Mouse (Mus musculus) cerebellum, adult 2 months (tissue): ENCODE results near the gene Ufsp2. TPM values are rescaled to one million over a fixed set of nuclear protein-coding genes. Genes with fewer than 3 reads are reported as not detected.

Experiments
- DNase-seq, 2 experiments: peaks; one replicate each; pipeline ENCODE4 v3.0.0; 2021
- H3K27ac ChIP-seq: fragments of 200-500 bp; 2 replicates; pipeline ENCODE4 v1.5.1; 2012; ENCODE audit warnings: low read length, control low read depth, inconsistent platforms; ENCODE audit not compliant: insufficient read depth
- H3K27me3 ChIP-seq: fragments of 200-500 bp; 2 replicates; pipeline ENCODE4 v1.6.1; 2012; ENCODE audit warnings: inconsistent platforms, mild to moderate bottlenecking, low read length, moderate library complexity; ENCODE audit not compliant: control insufficient read depth, insufficient read depth
- H3K4me1 ChIP-seq: fragments of 200-500 bp; 2 replicates; pipeline ENCODE4 v1.6.1; 2011; ENCODE audit warnings: low read length; ENCODE audit not compliant: control insufficient read depth, insufficient read depth
- H3K4me3 ChIP-seq: fragments of 200-500 bp; replicated peaks from 2 replicates; pipeline ENCODE3; 2011; ENCODE audit warnings: mild to moderate bottlenecking, low read depth, low read length, control low read depth; ENCODE audit not compliant: insufficient read depth
- CTCF ChIP-seq: fragments of 200-500 bp; IDR thresholded peaks from 2 replicates; pipeline ENCODE4 v1.5.1; 2011; ENCODE audit warnings: low read depth, mild to moderate bottlenecking, control low read depth, low read length, moderate library complexity, borderline replicate concordance; ENCODE audit not compliant: insufficient read depth
- POLR2A ChIP-seq: fragments of 200-500 bp; IDR thresholded peaks from 2 replicates; pipeline ENCODE4 v1.6.1; 2011; ENCODE audit warnings: low read length, control low read depth, borderline replicate concordance; ENCODE audit not compliant: insufficient read depth
- WGBS: fragments of 180-500 bp; shearing (Covaris S2); methylation state at CpG from one replicate; pipeline ENCODE4 v1.1.7; 2018; 5-methylcytosine and 5-hydroxymethylcytosine counted together
- polyA plus RNA-seq: library from polyadenylated mRNA; depleted of rRNA; stranded (reverse); fragments of >200 nt; gene quantifications from 2 replicates; pipeline ENCODE4 v1.2.3, GENCODE M21; 2012

The Ufsp2 gene
- polyA plus RNA-seq, 1 experiment, result 71.4 TPM

- H3K27me3 ChIP-seq, result no peaks in the 10 kb centered on the region
- no peak overlapping the region for H3K27ac ChIP-seq
- H3K4me3 ChIP-seq, result peak overlapping the region; percentile 88
- peaks cover 3% of the 10 kb centered on the region; the same call in 1 of the 2 replicates for H3K4me1 ChIP-seq
- DNase-seq, result no peak
- WGBS, result 58% methylated on average over 11 of the region's 11 CpGs
- TF ChIP-seq POLR2A (no peak), CTCF (no peak)
Measured at GRCm38 (mm10) chr8:45975837-45976468, 625 bp downstream of the Ufsp2 start.

DNA sequence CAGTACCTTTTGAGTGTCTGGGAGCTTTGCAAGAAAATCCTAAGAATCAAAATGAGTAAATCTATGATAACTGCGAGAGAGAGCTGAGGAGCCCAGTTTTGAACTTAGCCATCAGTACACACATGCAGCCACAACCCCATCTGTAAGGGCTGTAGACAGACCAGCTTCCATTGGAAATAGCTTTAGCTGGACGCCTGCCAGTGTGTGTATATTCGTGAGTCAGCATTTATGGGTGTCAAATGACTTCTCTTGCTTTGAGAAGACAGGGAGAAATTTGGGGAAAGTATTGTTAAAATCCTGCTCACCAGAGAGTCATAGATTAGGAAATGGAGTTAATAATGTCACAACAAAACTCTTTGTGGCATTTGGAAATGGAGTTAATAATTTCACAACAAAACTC, 11.3 kb downstream of the Ufsp2 start:
- TF ChIP-seq POLR2A (no peak), CTCF (no peak)
- no peaks in the 10 kb centered on the region for H3K27me3 ChIP-seq
- H3K4me1 ChIP-seq, result no peaks in the 10 kb centered on the region
- no peak overlapping the region for H3K27ac ChIP-seq
- 72% methylated on average over 3 of the region's 3 CpGs for WGBS
- DNase-seq, result no peak
- H3K4me3 ChIP-seq, result no peak overlapping the region

GRCm38 (mm10) chr8:45988189-45988588, 12.9 kb downstream of the Ufsp2 start:
- Histone ChIP-seq H3K4me3 (no peak overlapping the region), H3K27me3 (no peaks in the 10 kb centered on the region), H3K27ac (no peak overlapping the region), H3K4me1 (no peaks in the 10 kb centered on the region)
- TF ChIP-seq CTCF (no peak), POLR2A (no peak)
- no peak for DNase-seq
- 64% methylated on average over 2 of the region's 2 CpGs for WGBS

- H3K27me3 ChIP-seq, result no peaks in the 10 kb centered on the region
- TF ChIP-seq POLR2A (no peak), CTCF (no peak)
- 97% methylated on average over 4 of the region's 4 CpGs for WGBS
- H3K4me3 ChIP-seq, result no peak overlapping the region
- no peak overlapping the region for H3K27ac ChIP-seq
- no peak for DNase-seq
- H3K4me1 ChIP-seq, result no peaks in the 10 kb centered on the region
Measured at GRCm38 (mm10) chr8:45990631-45991310, 15.4 kb downstream of the Ufsp2 start.

- Histone ChIP-seq H3K27ac (no peak overlapping the region), H3K4me1 (no peaks in the 10 kb centered on the region), H3K27me3 (no peaks in the 10 kb centered on the region), H3K4me3 (no peak overlapping the region)
- WGBS, result 98% methylated on average over 2 of the region's 2 CpGs
- DNase-seq, result no peak
- TF ChIP-seq CTCF (peak; percentile 26; the same call in 1 of the 2 replicates), POLR2A (no peak)
Measured at GRCm38 (mm10) chr8:45994111-45994510, 18.8 kb downstream of the Ufsp2 start.

- Histone ChIP-seq H3K27me3 (no peaks in the 10 kb centered on the region), H3K27ac (no peak overlapping the region), H3K4me3 (no peak overlapping the region), H3K4me1 (no peaks in the 10 kb centered on the region)
- DNase-seq, result no peak
- no peak for TF ChIP-seq CTCF
- TF ChIP-seq POLR2A, result no peak
- 84% methylated on average over 3 of the region's 3 CpGs for WGBS
Measured at GRCm38 (mm10) chr8:45995576-45995975, 20.2 kb downstream of the Ufsp2 start.

DNA sequence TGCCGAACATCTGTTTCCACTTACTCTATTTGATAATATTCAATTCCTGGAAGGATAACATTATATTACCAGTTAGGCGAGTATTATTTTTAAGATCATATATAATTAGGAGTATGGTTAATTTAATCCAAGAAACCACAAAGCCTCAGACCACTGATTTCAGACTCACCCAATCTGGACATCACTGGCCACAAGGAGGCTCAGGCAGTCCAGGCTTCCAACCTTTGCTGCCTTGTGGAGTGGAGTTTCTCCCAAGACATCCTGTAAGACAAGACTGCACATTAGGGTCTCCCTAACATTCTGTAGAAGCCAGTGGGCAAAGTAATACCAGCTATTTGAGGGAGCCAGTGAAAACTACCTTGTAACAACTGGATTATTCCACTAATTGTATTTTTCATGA, 22.9 kb downstream of the Ufsp2 start:
- WGBS, result 90% methylated on average over 2 of the region's 2 CpGs
- Histone ChIP-seq H3K4me1 (no peaks in the 10 kb centered on the region), H3K4me3 (no peak overlapping the region), H3K27me3 (no peaks in the 10 kb centered on the region), H3K27ac (no peak overlapping the region)
- TF ChIP-seq POLR2A (no peak), CTCF (no peak)
- DNase-seq, result no peak
